Mouse (Mus musculus) liver, embryonic 12.5 days (tissue): Measurements from ENCODE around the gene Vrtn. TPM values are rescaled to one million over a fixed set of nuclear protein-coding genes. Genes with fewer than 3 reads are reported as not detected.

ENCODE experiments used
- ATAC-seq: fragments of 200-750 bp; cut with Nextera tagmentation; 2 replicates; pipeline ENCODE4 v1.8.0; 2017; ENCODE audit warnings: moderate number of reproducible peaks, mild to moderate bottlenecking, moderate library complexity
- H3K27ac ChIP-seq: fragments of 300-500 bp; sonication (generic); 2 replicates; pipeline ENCODE4 v1.5.1; 2016; ENCODE audit warnings: mild to moderate bottlenecking
- H3K27me3 ChIP-seq: fragments of 300-500 bp; sonication (generic); replicated peaks from 2 replicates; pipeline ENCODE4 v1.6.1; 2016; ENCODE audit warnings: mild to moderate bottlenecking, moderate library complexity
- H3K36me3 ChIP-seq: fragments of 300-500 bp; sonication (generic); 2 replicates; pipeline ENCODE4 v1.6.1; 2016; ENCODE audit warnings: mild to moderate bottlenecking, moderate library complexity
- H3K4me1 ChIP-seq: fragments of 300-500 bp; sonication (generic); 2 replicates; pipeline ENCODE4 v1.6.1; 2016
- H3K4me2 ChIP-seq: fragments of 300-500 bp; sonication (generic); 2 replicates; pipeline ENCODE4 v1.6.1; 2016; ENCODE audit warnings: mild to moderate bottlenecking, moderate library complexity
- H3K4me3 ChIP-seq: fragments of 300-500 bp; sonication (generic); 2 replicates; pipeline ENCODE4 v1.5.1; 2016; ENCODE audit warnings: mild to moderate bottlenecking, moderate library complexity
- H3K9ac ChIP-seq: fragments of 300-500 bp; sonication (generic); 2 replicates; pipeline ENCODE4 v1.6.1; 2016; ENCODE audit warnings: mild to moderate bottlenecking, moderate library complexity
- H3K9me3 ChIP-seq: fragments of 300-500 bp; sonication (generic); replicated peaks from 2 replicates; pipeline ENCODE4 v1.6.1; 2016; ENCODE audit warnings: mild to moderate bottlenecking, moderate library complexity
- WGBS: fragments of 180-500 bp; shearing (Covaris S2); methylation state at CpG from one replicate; pipeline ENCODE4 v1.1.7; 2016; ENCODE audit not compliant: insufficient replicate concordance; 5-methylcytosine and 5-hydroxymethylcytosine counted together
- polyA plus RNA-seq: library from polyadenylated mRNA; unstranded; fragments of >200 nt; fragmentation: Nextera tagmentation; extraction: Ambion mirVana; gene quantifications from 2 replicates; pipeline ENCODE4 v1.2.1, GENCODE M21; 2016

Vrtn gene
- polyA plus RNA-seq, result not detected in 2 replicates

- WGBS, result 3% methylated on average over 9 of the region's 9 CpGs
- Histone ChIP-seq H3K9ac (no peak within 1 kb of the TSS), H3K4me1 (no peaks in the 10 kb centered on the region; the same call in 1 of the 2 replicates), H3K27me3 (peaks cover 61% of the 10 kb centered on the region), H3K4me3 (no peak within 1 kb of the TSS), H3K36me3 (no peaks in the 10 kb centered on the region), H3K9me3 (no peaks in the 10 kb centered on the region), H3K27ac (no peak within 1 kb of the TSS), H3K4me2 (peak within 1 kb of the TSS; percentile 14; the same call in 1 of the 2 replicates)
- ATAC-seq, result no peak
Observed at GRCm38 (mm10) chr12:84640654-84641053, at the start of gene Vrtn. Gene Vrtn, plus strand, starts transcription at chr12:84641019.

DNA sequence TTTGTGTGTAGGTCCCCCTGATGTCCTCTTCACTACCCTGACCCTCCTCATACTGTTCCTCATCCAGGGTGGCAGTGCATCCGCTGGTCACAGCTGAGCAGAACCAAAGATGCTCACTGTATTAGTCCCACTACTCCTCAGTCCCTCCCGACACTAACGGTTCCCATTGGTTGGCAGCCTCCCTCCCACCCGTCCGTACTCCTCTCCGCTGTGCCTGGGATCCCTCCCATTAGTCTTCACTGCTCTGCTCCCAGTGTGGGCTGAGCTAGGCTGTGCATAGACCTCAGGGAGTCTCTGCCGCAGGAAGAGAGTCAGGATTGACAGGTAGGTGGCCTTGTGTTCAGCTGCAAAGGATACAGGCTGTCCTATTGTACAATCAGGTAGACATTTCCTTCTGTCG is 42.5 kb upstream of the Vrtn start:
- WGBS, result 18% methylated on average over 8 of the region's 8 CpGs
- peaks cover 41% of the 10 kb centered on the region for H3K27me3 ChIP-seq
- H3K9me3 ChIP-seq, result no peaks in the 10 kb centered on the region
- no peaks in the 10 kb centered on the region for H3K4me1 ChIP-seq
- H3K9ac ChIP-seq, result no peak overlapping the region
- H3K36me3 ChIP-seq, result peaks cover 4% of the 10 kb centered on the region; the same call in 1 of the 2 replicates
- no peak for ATAC-seq
- H3K4me2 ChIP-seq, result no peak overlapping the region
- H3K4me3 ChIP-seq, result no peak overlapping the region
- no peak overlapping the region for H3K27ac ChIP-seq

GRCm38 (mm10) chr12:84604001-84604400 is 36.8 kb upstream of the Vrtn start:
- 67% methylated on average over 4 of the region's 7 CpGs for WGBS
- H3K27me3 ChIP-seq, result peaks cover 8% of the 10 kb centered on the region; the same call in 1 of the 2 replicates
- no peak overlapping the region for H3K4me3 ChIP-seq
- no peak overlapping the region for H3K9ac ChIP-seq
- ATAC-seq, result no peak
- H3K4me2 ChIP-seq, result no peak overlapping the region
- H3K36me3 ChIP-seq, result peaks cover 6% of the 10 kb centered on the region; the same call in 1 of the 2 replicates
- no peaks in the 10 kb centered on the region for H3K9me3 ChIP-seq
- no peak overlapping the region for H3K27ac ChIP-seq
- no peaks in the 10 kb centered on the region for H3K4me1 ChIP-seq

GRCm38 (mm10) chr12:84605860-84606259 is 35.0 kb upstream of the Vrtn start:
- Histone ChIP-seq H3K27ac (no peak overlapping the region), H3K4me2 (no peak overlapping the region), H3K27me3 (0 out of 2 replicates have a peak, but pooled peaks cover under 1% of the 10 kb centered on the region), H3K4me3 (no peak overlapping the region), H3K9ac (no peak overlapping the region), H3K36me3 (peaks cover 6% of the 10 kb centered on the region; the same call in 1 of the 2 replicates), H3K4me1 (no peaks in the 10 kb centered on the region), H3K9me3 (no peaks in the 10 kb centered on the region)
- ATAC-seq, result no peak
- 69% methylated on average over 7 of the region's 7 CpGs for WGBS

DNA sequence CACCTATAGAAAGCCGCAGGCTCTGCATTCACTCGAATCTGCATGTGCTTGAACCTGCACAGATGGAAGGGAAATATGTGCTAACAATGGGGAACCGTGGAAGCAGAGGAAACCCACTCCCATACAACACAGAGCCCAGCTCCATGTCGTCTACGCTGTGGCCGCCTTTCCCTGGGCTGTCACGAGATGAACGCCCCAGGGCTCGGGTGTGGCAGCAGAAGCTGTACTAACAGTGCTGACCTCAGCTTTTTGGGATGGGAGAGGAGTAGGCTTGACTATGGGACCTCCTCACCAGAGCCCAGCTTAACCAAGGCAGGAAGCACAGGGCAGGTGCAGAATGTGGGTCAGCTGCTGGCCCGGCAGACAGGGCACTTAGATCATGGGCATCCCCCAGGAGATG is 29.1 kb upstream of the Vrtn start:
- peaks cover 3% of the 10 kb centered on the region for H3K4me1 ChIP-seq
- 69% methylated on average over 10 of the region's 10 CpGs for WGBS
- H3K9me3 ChIP-seq, result no peaks in the 10 kb centered on the region
- no peak for ATAC-seq
- no peak overlapping the region for H3K27ac ChIP-seq
- no peak overlapping the region for H3K4me3 ChIP-seq
- H3K36me3 ChIP-seq, result 0 out of 2 replicates have a peak, but pooled peaks cover 6% of the 10 kb centered on the region
- H3K9ac ChIP-seq, result no peak overlapping the region
- no peaks in the 10 kb centered on the region for H3K27me3 ChIP-seq
- H3K4me2 ChIP-seq, result no peak overlapping the region

DNA sequence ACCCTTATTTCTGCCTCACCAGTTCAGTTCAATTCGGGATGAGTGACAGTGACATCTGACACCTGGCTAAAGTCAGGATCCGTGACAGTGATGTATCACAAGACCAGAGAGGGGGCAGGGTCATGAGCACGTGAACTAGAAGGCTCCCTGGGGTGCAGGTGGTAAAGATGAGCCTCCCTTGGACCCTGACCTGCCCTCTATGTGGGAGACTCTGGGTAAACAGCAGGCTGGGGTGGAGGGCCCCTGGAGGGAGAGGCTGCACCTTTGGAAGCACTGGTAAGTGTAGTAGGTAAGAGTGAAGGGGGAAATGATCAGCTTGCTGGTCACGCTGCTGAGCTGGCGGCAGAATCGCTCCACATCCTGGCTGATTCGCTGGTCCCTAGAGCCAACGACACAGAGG is 28.3 kb upstream of the Vrtn start:
- Histone ChIP-seq H3K27me3 (no peaks in the 10 kb centered on the region), H3K4me3 (no peak overlapping the region), H3K27ac (no peak overlapping the region), H3K9me3 (no peaks in the 10 kb centered on the region), H3K4me2 (no peak overlapping the region), H3K4me1 (peaks cover 7% of the 10 kb centered on the region), H3K9ac (no peak overlapping the region), H3K36me3 (0 out of 2 replicates have a peak, but pooled peaks cover 4% of the 10 kb centered on the region)
- ATAC-seq, result no peak
- WGBS, result 72% methylated on average over 8 of the region's 8 CpGs

DNA sequence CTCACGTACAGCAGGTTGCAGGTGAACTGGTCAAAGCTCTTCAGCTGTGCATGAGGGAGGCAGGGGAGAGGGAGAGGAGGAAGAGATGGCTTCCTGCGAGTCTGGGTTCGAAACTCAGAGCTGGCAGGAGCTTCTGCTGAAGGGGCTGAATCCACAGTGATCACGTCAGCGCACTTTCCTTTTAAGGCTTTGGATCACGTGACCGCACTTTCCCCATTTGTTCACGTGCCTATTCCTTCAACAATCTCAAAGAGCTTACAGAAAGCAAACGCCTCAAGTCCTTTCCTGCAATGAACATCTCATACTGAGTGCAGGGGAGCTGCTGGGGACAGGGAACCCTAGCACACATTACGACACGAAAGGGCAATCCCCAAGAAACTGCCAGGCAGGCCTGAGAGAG is 26.8 kb upstream of the Vrtn start:
- Histone ChIP-seq H3K36me3 (0 out of 2 replicates have a peak, but pooled peaks cover 4% of the 10 kb centered on the region), H3K4me1 (peaks cover 7% of the 10 kb centered on the region), H3K27ac (no peak overlapping the region), H3K4me3 (no peak overlapping the region), H3K9ac (no peak overlapping the region), H3K4me2 (no peak overlapping the region), H3K27me3 (no peaks in the 10 kb centered on the region), H3K9me3 (no peaks in the 10 kb centered on the region)
- 74% methylated on average over 11 of the region's 11 CpGs for WGBS
- no peak for ATAC-seq

DNA sequence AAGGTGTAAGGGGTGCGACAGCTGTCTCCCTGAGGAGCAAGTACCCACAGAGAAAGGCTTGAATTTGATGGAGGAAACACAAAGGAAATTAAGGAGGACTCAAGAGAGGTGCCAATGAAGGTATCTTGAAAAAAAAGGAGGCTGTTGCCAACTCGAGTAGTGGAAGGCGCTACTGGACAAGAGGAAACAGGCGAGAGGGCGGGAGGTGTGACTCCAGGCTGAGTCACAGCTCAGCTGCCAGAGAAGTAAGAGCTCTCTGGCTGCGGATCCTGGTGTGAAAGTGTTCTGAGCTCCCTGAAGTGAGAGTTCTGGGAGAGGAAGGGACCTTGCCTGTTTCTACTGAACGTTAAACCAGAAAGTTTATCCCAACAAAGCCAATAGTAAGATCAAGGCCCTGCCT is 26.3 kb upstream of the Vrtn start:
- H3K36me3 ChIP-seq, result 0 out of 2 replicates have a peak, but pooled peaks cover 4% of the 10 kb centered on the region
- no peak for ATAC-seq
- no peak overlapping the region for H3K4me2 ChIP-seq
- no peaks in the 10 kb centered on the region for H3K27me3 ChIP-seq
- H3K27ac ChIP-seq, result no peak overlapping the region
- H3K4me3 ChIP-seq, result no peak overlapping the region
- no peak overlapping the region for H3K9ac ChIP-seq
- 54% methylated on average over 7 of the region's 7 CpGs for WGBS
- peaks cover 7% of the 10 kb centered on the region for H3K4me1 ChIP-seq
- no peaks in the 10 kb centered on the region for H3K9me3 ChIP-seq

DNA sequence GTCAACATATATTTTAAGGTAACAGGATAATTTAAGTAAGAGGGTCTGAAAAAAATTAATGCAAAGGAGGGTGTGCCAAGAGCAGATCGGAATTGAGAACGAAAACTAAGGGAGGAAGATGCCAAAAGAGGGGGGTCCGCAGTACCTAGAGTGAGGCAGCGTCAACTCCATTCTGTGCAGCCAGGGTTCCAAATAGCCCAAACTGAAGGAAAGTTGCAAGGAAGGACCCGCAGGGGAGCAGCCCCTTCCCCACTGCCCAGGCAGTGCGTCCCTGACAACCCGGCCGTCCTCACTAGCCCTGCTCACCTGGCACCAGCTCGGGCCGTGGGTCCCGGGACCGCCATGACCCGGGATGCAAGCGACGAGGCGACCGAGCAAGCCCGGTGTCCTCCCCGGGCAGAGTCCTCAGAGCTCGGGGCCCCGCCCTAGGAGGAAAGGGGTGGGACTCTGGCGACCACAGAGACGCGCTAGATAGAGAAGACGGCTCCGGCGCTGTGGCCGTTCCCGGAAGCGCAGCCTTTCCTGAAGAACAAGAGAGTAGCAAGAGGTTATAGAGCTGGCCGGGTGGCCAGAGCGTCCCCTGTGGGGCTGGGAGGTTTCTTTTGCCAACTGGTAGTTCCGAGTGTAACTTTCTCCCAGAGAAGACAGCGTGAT is 23.7 kb upstream of the Vrtn start, which contains the start of gene Abcd4:
TSS of gene Abcd4 (minus strand) at position 437 of the 654 bp plus-strand sequence.
- peak within 1 kb of the TSS; percentile 66 for H3K4me3 ChIP-seq
- peak within 1 kb of the TSS; percentile 57; the same call in 1 of the 2 replicates for H3K27ac ChIP-seq
- peak within 1 kb of the TSS; percentile 87 for H3K4me2 ChIP-seq
- H3K9me3 ChIP-seq, result no peaks in the 10 kb centered on the region
- WGBS, result under 1% methylated on average over 34 of the region's 34 CpGs
- H3K36me3 ChIP-seq, result 0 out of 2 replicates have a peak, but pooled peaks cover 4% of the 10 kb centered on the region
- H3K27me3 ChIP-seq, result no peaks in the 10 kb centered on the region
- peak; percentile 99 for ATAC-seq
- H3K9ac ChIP-seq, result peak within 1 kb of the TSS; percentile 80
- peaks cover 7% of the 10 kb centered on the region for H3K4me1 ChIP-seq

- peak overlapping the region; percentile 57; the same call in 1 of the 2 replicates for H3K27ac ChIP-seq
- H3K36me3 ChIP-seq, result 0 out of 2 replicates have a peak, but pooled peaks cover 4% of the 10 kb centered on the region
- ATAC-seq, result peak; percentile 51
- H3K9ac ChIP-seq, result peak overlapping the region; percentile 80
- H3K9me3 ChIP-seq, result no peaks in the 10 kb centered on the region
- 9% methylated on average over 10 of the region's 10 CpGs for WGBS
- peaks cover 7% of the 10 kb centered on the region for H3K4me1 ChIP-seq
- H3K4me3 ChIP-seq, result peak overlapping the region; percentile 66
- 0 out of 2 replicates have a peak, but pooled peaks cover 1% of the 10 kb centered on the region for H3K27me3 ChIP-seq
- H3K4me2 ChIP-seq, result peak overlapping the region; percentile 87
Observed at GRCm38 (mm10) chr12:84617663-84618062, 23.2 kb upstream of the Vrtn start.

DNA sequence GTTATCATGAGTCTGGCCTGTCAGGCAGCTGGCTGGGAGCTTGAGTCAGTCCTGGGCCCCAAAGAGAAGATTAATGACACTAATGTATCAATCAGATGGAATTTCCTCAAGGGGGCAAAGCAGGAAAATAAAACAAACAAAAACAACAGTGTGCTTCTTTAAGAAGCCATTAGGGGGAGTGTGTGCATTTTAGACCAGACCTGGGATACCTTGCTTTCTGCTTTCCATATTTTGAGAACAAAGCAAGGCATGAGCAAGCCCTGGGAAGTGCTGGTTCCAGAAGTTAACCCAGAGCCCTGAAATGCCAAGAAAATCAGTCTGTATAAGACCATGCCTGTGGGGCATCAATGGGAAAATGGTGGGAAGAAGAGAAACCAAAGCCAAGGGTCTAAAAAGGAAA is 19.8 kb upstream of the Vrtn start:
- no peaks in the 10 kb centered on the region for H3K36me3 ChIP-seq
- H3K27me3 ChIP-seq, result peaks cover 32% of the 10 kb centered on the region
- H3K4me2 ChIP-seq, result no peak overlapping the region
- no peak overlapping the region for H3K9ac ChIP-seq
- no peaks in the 10 kb centered on the region for H3K9me3 ChIP-seq
- no peak overlapping the region for H3K4me3 ChIP-seq
- no peak for ATAC-seq
- no peak overlapping the region for H3K27ac ChIP-seq
- H3K4me1 ChIP-seq, result peaks cover 7% of the 10 kb centered on the region

GRCm38 (mm10) chr12:84624601-84625000 is 16.2 kb upstream of the Vrtn start:
- no peaks in the 10 kb centered on the region for H3K4me1 ChIP-seq
- H3K9me3 ChIP-seq, result no peaks in the 10 kb centered on the region
- H3K4me2 ChIP-seq, result no peak overlapping the region
- 24% methylated on average over 8 of the region's 8 CpGs for WGBS
- H3K36me3 ChIP-seq, result no peaks in the 10 kb centered on the region
- no peak overlapping the region for H3K4me3 ChIP-seq
- H3K9ac ChIP-seq, result no peak overlapping the region
- ATAC-seq, result no peak
- H3K27ac ChIP-seq, result no peak overlapping the region
- H3K27me3 ChIP-seq, result peaks cover 40% of the 10 kb centered on the region
